Mouse (Mus musculus) C2C12 (cell line): ENCODE results near the gene Tenm2. TPM values are rescaled to one million over a fixed set of nuclear protein-coding genes. Genes with fewer than 3 reads are reported as not detected.

Experiments
- H3K27me3 ChIP-seq: one replicate; pipeline ENCODE4 v1.6.1; 2011; ENCODE audit not compliant: control insufficient read depth, insufficient read depth, insufficient read length
- H3K36me3 ChIP-seq: one replicate; pipeline ENCODE4 v1.6.1; 2011; ENCODE audit not compliant: control insufficient read depth, insufficient read depth
- H3K4me3 ChIP-seq: one replicate; pipeline ENCODE4 v1.5.1; 2011; ENCODE audit warnings: mild to moderate bottlenecking, control low read depth; ENCODE audit not compliant: poor library complexity, insufficient read depth, severe bottlenecking
- H3K79me2 ChIP-seq: one replicate; pipeline ENCODE4 v1.6.1; 2011; ENCODE audit not compliant: control insufficient read depth, insufficient read depth
- H3K79me3 ChIP-seq: one replicate; pipeline ENCODE4 v1.6.1; 2011; ENCODE audit warnings: low read depth, control low read depth
- H3ac ChIP-seq: one replicate; pipeline ENCODE3; 2011; ENCODE audit warnings: low read depth; ENCODE audit not compliant: control insufficient read depth, insufficient read length
- CEBPB ChIP-seq: IDR thresholded peaks from one replicate; pipeline ENCODE4 v1.6.1; 2011; ENCODE audit warnings: low read depth, mild to moderate bottlenecking, control low read depth, moderate library complexity
- CTCF ChIP-seq: IDR thresholded peaks from one replicate; pipeline ENCODE4 v1.5.1; 2011; ENCODE audit not compliant: control insufficient read depth, insufficient read depth, insufficient read length
- FOSL1 ChIP-seq: IDR thresholded peaks from one replicate; pipeline ENCODE4 v1.8.0; 2011; ENCODE audit warnings: mild to moderate bottlenecking, low read length; ENCODE audit not compliant: poor library complexity, insufficient read depth, severe bottlenecking
- MAX ChIP-seq: IDR thresholded peaks from one replicate; pipeline ENCODE4 v1.6.1; 2011; ENCODE audit warnings: mild to moderate bottlenecking, control low read depth
- MYOD1 ChIP-seq: IDR thresholded peaks from one replicate; pipeline ENCODE4 v1.6.1; 2011; ENCODE audit warnings: low read depth; ENCODE audit not compliant: control insufficient read depth, insufficient read length
- MYOG ChIP-seq: IDR thresholded peaks from one replicate; pipeline ENCODE4 v1.6.1; 2011; ENCODE audit not compliant: control insufficient read depth, insufficient read length; ENCODE audit errors: extremely low read depth
- USF1 ChIP-seq: IDR thresholded peaks from one replicate; pipeline ENCODE4 v1.6.1; 2011; ENCODE audit warnings: low read depth, mild to moderate bottlenecking, control low read depth, moderate library complexity
- polyA plus RNA-seq: library from polyadenylated mRNA; unstranded; fragments of >200 nt; fragmentation: generic; extraction: Trizol; gene quantifications from one replicate; pipeline ENCODE4 v1.2.1, GENCODE M21; 2012; ENCODE audit warnings: missing spikeins

Tenm2 gene
- polyA plus RNA-seq, 1 experiment, result not detected

GRCm38 (mm10) chr11:36526381-36526780 is 709.4 kb downstream of the Tenm2 start:
- no peaks in the 10 kb centered on the region for H3K27me3 ChIP-seq
- H3ac ChIP-seq, result no peak overlapping the region
- no peaks in the 10 kb centered on the region for H3K79me3 ChIP-seq
- H3K79me2 ChIP-seq, result no peaks in the 10 kb centered on the region
- H3K4me3 ChIP-seq, result no peak overlapping the region
- H3K36me3 ChIP-seq, result no peaks in the 10 kb centered on the region
- TF ChIP-seq CEBPB, result no peak
- TF ChIP-seq MYOG, result no peak
- TF ChIP-seq USF1, result no peak
- TF ChIP-seq MYOD1, result no peak
- TF ChIP-seq FOSL1, result no peak
- TF ChIP-seq CTCF, result no peak
- no peak for TF ChIP-seq MAX

GRCm38 (mm10) chr11:36512468-36512867 is 723.3 kb downstream of the Tenm2 start:
- TF ChIP-seq CTCF, result no peak
- TF ChIP-seq MYOG, result no peak
- TF ChIP-seq MAX, result no peak
- TF ChIP-seq CEBPB, result no peak
- no peak for TF ChIP-seq MYOD1
- TF ChIP-seq USF1, result no peak
- TF ChIP-seq FOSL1, result no peak
- no peaks in the 10 kb centered on the region for H3K79me3 ChIP-seq
- H3ac ChIP-seq, result no peak overlapping the region
- no peaks in the 10 kb centered on the region for H3K36me3 ChIP-seq
- H3K79me2 ChIP-seq, result no peaks in the 10 kb centered on the region
- no peaks in the 10 kb centered on the region for H3K27me3 ChIP-seq
- no peak overlapping the region for H3K4me3 ChIP-seq

- H3K4me3 ChIP-seq, result no peak overlapping the region
- H3ac ChIP-seq, result no peak overlapping the region
- no peaks in the 10 kb centered on the region for H3K36me3 ChIP-seq
- H3K79me3 ChIP-seq, result no peaks in the 10 kb centered on the region
- H3K79me2 ChIP-seq, result no peaks in the 10 kb centered on the region
- no peaks in the 10 kb centered on the region for H3K27me3 ChIP-seq
- TF ChIP-seq CEBPB, result no peak
- TF ChIP-seq CTCF, result no peak
- no peak for TF ChIP-seq MYOD1
Observed at GRCm38 (mm10) chr11:36508312-36508711, 727.5 kb downstream of the Tenm2 start.

DNA sequence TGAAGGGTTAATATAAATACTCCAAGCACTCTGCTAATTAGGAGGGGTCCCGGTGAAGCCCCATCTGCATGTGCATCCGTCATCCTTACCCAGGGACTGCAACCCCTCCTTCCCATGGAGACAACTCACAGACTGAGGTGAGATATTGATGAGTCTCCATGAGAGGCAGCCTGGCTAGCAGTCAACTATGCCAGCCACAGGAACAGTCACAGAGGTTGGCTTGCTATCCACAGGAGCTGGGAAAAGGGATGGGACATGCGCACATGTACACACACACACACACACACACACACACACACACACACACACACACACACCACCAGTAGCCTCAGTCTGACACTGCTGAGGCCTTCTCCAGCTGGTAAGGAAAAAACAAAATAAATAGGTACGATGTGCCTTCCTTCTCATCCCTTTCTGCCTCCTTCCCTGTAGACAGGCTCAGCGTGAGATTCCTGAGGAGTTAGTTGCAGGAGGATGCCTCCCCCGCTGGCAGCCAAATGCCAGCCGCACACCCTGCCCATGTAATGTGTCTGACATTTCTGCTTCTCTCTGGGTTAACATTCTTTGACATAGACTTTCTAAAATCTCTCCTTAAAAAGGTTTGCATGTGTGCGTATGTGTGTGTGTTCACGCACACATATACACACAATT is 740.7 kb downstream of the Tenm2 start:
- H3K27me3 ChIP-seq, result no peaks in the 10 kb centered on the region
- no peak overlapping the region for H3ac ChIP-seq
- H3K79me3 ChIP-seq, result no peaks in the 10 kb centered on the region
- H3K79me2 ChIP-seq, result no peaks in the 10 kb centered on the region
- H3K4me3 ChIP-seq, result no peak overlapping the region
- TF ChIP-seq MYOD1 (no peak), CTCF (no peak), USF1 (no peak)
- H3K36me3 ChIP-seq, result no peaks in the 10 kb centered on the region

DNA sequence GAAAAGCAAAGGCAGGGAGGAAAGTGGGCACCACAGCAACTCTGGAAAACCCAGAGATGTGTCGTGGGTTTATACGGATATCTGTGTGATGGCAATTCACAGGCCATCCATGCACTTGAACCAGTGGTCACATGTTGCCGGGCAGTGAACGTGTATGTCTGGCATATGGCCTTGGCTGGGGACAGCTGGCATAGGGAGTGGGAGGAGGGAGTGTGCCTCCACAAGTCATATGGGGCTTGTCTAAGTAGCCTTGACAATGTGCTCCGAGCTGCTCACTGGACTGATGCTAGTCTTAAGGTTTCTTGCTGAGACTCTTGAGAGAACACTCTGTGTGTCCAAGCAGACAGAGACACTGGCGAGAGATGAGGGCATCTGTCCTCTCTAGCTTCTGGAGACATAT is 743.5 kb downstream of the Tenm2 start:
- Histone ChIP-seq H3K4me3 (no peak overlapping the region), H3K27me3 (no peaks in the 10 kb centered on the region), H3K79me3 (no peaks in the 10 kb centered on the region), H3K36me3 (no peaks in the 10 kb centered on the region), H3ac (no peak overlapping the region), H3K79me2 (no peaks in the 10 kb centered on the region)
- no peak for TF ChIP-seq MAX
- no peak for TF ChIP-seq USF1
- no peak for TF ChIP-seq CEBPB
- no peak for TF ChIP-seq MYOD1
- TF ChIP-seq MYOG, result no peak
- no peak for TF ChIP-seq CTCF
- TF ChIP-seq FOSL1, result no peak

DNA sequence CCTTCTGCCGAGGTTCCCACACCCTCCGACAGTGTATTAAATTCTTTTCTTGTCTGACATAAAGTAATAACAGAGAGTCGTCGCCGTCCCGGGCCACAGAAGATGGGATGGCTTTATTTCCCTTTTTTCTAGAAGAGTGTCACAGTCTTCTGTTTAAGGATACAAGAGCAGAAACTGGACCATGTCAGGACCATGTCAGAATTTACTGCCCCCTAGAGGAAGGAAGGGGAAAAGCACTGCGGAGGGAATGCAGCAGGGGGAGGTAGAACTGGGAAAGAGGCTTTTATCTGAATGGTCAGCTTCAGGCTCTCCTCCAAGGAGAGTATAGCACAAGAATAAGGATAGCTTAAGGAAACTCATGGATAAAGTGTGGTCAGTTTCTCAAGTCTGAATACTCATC is 745.7 kb downstream of the Tenm2 start:
- no peak overlapping the region for H3K4me3 ChIP-seq

More for the DNA sequence above, 745.7 kb downstream of the Tenm2 start:
- H3K79me2 ChIP-seq, result no peaks in the 10 kb centered on the region
- no peaks in the 10 kb centered on the region for H3K79me3 ChIP-seq
- TF ChIP-seq CEBPB (no peak), MYOD1 (no peak), FOSL1 (no peak), USF1 (no peak), CTCF (no peak), MAX (no peak), MYOG (no peak)
- no peaks in the 10 kb centered on the region for H3K36me3 ChIP-seq
- H3K27me3 ChIP-seq, result no peaks in the 10 kb centered on the region
- no peak overlapping the region for H3ac ChIP-seq
